Mouse (Mus musculus) ES-CJ7 (cell line): ENCODE measurements around the gene Catip.

ENCODE experiments used
- DNase-seq: peaks from one replicate; pipeline ENCODE4 v3.0.0; 2011; ENCODE audit warnings: low read depth, low spot score

Catip gene

GRCm38 (mm10) chr1:74342308-74342707 is 19.6 kb upstream of the Catip start:
- DNase-seq, result no peak

- DNase-seq, result no peak
These were observed 18.7 kb upstream of the Catip start for GRCm38 (mm10) chr1:74343161-74343560.

- no peak for DNase-seq
These were observed 17.6 kb upstream of the Catip start for GRCm38 (mm10) chr1:74344163-74344916.

- no peak for DNase-seq
These were observed 10.6 kb upstream of the Catip start for GRCm38 (mm10) chr1:74351185-74351769.

- no peak for DNase-seq
These were observed 9.3 kb upstream of the Catip start for GRCm38 (mm10) chr1:74352532-74353096.

GRCm38 (mm10) chr1:74353453-74354229 is 8.3 kb upstream of the Catip start:
- DNase-seq, result peak; percentile 61

- DNase-seq, result peak; percentile 68
These were observed 4.4 kb upstream of the Catip start for GRCm38 (mm10) chr1:74357531-74357930.

- no peak for DNase-seq
These were observed 1.9 kb upstream of the Catip start for GRCm38 (mm10) chr1:74359952-74360517.

GRCm38 (mm10) chr1:74362325-74363229 is 669 bp downstream of the Catip start:
- DNase-seq, result peak; percentile 50

GRCm38 (mm10) chr1:74363437-74363836 is 1.5 kb downstream of the Catip start:
- no peak for DNase-seq

- peak; percentile 57 for DNase-seq
These were observed 2.4 kb downstream of the Catip start for GRCm38 (mm10) chr1:74364270-74364669.

- peak; percentile 66 for DNase-seq
These were observed 6.2 kb downstream of the Catip start for GRCm38 (mm10) chr1:74367886-74368645.

- peak; percentile 71 for DNase-seq
These were observed 8.1 kb downstream of the Catip start for GRCm38 (mm10) chr1:74370040-74370439.

GRCm38 (mm10) chr1:74373372-74373771 is 11.5 kb downstream of the Catip start:
- DNase-seq, result no peak

GRCm38 (mm10) chr1:74374980-74375379 is 13.1 kb downstream of the Catip start, which contains the start of gene Slc11a1:
Slc11a1 (plus strand) TSS chr1:74375195.
- no peak for DNase-seq

- DNase-seq, result no peak
These were observed 13.7 kb downstream of the Catip start for GRCm38 (mm10) chr1:74375561-74375960.

- no peak for DNase-seq
These were observed 14.5 kb downstream of the Catip start for GRCm38 (mm10) chr1:74376396-74376795.

- peak; percentile 58 for DNase-seq
These were observed 17.2 kb downstream of the Catip start for GRCm38 (mm10) chr1:74379058-74379504.

GRCm38 (mm10) chr1:74380484-74380883 is 18.6 kb downstream of the Catip start:
- DNase-seq, result no peak

GRCm38 (mm10) chr1:74381588-74382021 is 19.7 kb downstream of the Catip start:
- DNase-seq, result no peak
